Mouse (Mus musculus) liver, adult 2 months (tissue): Measurements from ENCODE around the gene F12.

Experiments
- CTCF ChIP-seq: fragments of 200-500 bp; IDR thresholded peaks from 2 replicates; pipeline ENCODE4 v1.5.1; 2011; ENCODE audit warnings: low read depth, low read length, control low read depth
- POLR2A ChIP-seq: fragments of 200-500 bp; IDR thresholded peaks from 2 replicates; pipeline ENCODE4 v1.6.1; 2011; ENCODE audit warnings: low read length, control low read depth; ENCODE audit not compliant: insufficient read depth; ENCODE audit errors: extremely low read depth

- no peak for TF ChIP-seq CTCF
- TF ChIP-seq POLR2A = peak; percentile 84
Observed at GRCm38 (mm10) chr13:55426613-55427012, at the start of gene F12.
